Mouse (Mus musculus): Measurements from ENCODE around the gene Map4k3.

Map4k3 gene

DNA sequence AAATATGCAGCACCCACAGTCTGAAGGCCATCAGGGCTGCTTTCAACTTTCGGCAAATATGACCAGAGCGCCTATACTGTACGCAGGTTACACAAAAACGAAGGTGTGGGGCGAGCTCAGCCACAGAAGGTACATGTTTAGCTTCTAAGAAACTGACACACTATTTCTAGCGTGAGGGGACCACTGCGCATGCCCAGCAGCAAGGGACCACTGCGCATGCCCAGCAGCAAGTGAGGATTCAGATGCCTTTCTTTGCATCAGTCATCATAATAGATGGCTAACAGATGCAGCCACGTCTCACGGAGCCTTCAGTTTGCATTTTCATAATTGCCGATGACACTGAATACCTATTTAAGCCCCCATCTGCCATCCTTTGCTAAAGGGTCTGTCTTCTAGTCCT is 39.6 kb downstream of the Map4k3 start:
- no peak for DNase-seq (ENCODE audit: extremely low read depth, insufficient read length, low spot score)

DNA sequence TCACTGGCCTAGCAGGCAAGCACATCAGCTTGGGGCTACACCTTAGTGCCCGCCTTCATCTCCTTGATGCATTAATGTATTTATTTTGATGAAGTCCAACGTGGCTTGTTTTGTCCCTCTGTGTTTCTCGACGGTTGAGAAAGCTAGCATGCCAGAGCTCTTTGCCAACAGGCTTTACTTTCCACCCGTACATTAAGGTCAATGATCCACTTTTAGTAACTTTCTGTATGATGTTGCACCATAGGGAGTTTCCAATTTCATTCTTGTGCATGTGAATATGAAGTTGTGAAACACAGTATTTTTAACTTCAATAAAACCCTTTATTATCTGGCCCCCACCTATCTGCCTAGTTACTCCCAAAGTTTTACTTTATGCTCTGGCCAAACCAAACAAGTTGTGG is 42.2 kb downstream of the Map4k3 start:
- DNase-seq (ENCODE audit: extremely low read depth, insufficient read length, low spot score), result no peak

DNA sequence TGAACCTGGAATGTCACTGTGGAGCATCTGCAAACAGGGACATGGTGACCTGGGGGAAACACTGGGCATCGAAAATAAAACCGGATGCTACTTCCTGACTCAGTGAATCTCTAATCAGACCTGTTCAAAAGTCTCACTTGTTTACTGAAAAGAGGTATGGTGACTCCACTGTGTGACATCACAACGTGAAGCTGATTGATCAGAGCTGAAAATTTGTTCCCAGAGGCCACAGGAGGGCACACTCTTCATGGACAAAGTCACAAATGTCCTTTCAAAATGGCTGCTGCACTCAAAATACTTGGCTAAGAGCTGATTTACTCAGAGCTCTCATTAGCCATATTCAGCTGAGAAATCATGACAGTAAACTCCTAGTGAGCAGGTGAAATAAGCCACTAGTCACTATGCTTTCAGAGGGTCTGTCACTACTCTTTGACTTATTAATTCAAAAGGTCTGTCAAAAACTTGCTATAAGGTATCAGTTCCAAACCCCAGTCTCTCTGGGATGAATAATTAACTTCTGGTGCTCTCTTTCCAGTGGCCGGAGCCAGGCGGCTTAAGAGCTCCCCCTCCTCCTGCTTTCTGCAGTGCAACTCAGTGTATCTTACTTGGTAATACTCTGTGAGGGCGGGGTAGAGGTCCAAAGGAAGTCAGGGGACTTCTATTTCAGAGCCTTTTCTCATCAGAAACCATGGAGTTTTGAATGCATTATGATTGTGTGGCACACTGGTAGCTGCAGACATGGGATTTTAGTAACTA is 44.3 kb downstream of the Map4k3 start:
- no peak for DNase-seq (ENCODE audit: extremely low read depth, insufficient read length, low spot score)

DNA sequence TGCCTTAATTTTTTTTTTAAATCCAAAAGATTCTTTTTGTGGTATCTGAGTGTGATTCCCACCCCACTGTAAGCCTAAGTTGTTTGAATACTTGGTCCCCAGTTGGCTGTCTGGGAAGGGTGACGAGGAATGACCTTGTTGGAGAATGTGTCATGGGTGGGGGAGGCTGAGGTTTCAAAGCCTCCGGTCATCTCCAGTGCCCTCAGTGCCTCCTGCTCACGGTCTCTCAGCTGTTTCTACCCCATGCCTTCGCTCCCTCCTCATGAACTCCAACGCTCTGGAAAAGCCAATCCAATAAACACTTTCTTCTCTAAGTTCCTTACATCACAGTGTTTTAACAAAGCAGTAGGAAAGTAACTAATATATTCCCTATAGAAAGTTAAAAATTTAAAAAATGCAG is 45.2 kb downstream of the Map4k3 start:
- no peak for DNase-seq (ENCODE audit: extremely low read depth, insufficient read length, low spot score)

DNA sequence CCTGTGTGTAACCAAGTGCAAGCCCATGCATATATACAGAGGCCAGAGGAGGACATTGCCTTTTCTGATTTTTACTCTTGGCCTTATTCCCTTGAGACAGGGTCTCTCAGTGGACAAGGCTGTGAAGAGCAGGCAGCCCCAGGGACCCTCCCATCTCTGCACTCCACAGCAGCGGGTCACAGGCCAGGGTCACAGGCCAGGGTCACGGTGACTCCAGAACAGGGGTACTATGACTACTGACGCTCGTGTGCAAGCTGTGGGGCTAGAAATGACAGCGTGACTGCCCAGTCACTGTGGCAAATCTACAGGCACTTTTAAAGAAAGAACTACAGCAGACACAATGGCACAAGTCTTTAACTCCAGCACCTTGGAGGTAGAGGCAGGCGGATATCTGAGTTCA is 50.1 kb downstream of the Map4k3 start:
- no peak for DNase-seq (ENCODE audit: extremely low read depth, insufficient read length, low spot score)

DNA sequence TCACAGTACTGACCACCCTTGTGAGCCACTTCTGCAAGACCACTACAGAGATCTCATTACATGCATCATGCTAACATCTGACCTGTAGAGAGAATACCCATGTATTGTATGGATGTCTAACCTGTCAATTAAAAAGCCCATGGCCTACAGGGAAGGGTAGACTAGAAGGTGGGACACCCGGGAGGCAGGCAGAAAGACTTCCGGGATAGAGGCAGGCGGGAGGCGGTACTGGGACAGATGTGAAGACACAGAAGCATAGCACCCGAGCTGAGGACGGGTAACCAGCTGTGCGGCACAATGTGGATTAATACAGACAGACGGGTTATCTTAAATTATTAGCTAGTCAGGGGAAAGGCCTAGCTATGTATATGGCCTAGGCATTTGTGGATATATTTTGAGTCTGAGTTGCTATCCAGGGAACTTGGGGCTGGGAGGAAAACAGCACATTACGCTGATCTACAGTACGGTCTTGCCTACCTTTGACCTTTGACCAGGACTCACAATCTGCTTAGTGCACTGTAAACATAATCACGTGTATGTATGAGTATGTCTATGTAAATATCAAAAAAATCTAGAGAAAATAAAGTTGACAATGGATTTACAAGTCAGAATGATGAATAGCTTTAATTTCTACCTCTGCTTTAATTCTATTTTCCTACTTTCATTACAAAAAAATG is 51.3 kb downstream of the Map4k3 start:
- no peak for DNase-seq (ENCODE audit: extremely low read depth, insufficient read length, low spot score)

DNA sequence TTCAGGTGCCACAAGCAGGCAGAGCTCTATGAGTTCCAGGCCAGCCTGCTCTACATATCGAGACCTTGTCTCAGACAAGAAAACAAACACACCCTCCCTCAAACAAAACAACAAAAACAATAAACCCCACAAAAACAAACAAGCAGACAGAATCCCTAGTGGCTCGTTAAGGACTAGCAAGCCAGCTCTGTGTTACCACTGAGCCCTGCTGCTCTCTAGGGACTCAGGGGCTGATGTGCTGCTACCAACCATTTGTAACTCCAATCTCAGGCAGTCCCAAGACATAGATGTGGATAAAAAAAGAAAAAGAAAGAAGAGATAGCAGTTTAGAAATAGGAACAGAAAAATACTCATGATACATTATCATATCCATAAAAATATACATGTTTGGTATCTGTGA is 52.1 kb downstream of the Map4k3 start:
- no peak for DNase-seq (ENCODE audit: extremely low read depth, insufficient read length, low spot score)

DNA sequence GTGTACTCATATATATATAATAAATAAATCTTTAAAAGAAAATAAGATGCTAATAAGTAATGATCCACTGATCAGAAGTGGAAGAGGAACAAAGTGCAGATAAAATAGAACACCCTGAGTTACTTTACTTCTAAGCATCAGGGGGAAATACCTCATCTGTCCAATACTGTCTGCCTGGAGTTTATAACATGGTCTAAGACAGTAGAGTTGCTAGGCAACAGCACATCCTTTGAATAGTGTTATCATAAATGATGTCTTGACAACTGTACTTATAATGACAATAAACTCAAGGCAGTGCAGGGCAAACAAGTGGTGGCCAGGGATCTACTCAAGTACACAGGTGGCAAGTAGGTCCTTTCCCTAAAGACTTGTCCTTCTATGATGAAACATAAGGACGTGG is 57.9 kb downstream of the Map4k3 start:
- no peak for DNase-seq (ENCODE audit: extremely low read depth, insufficient read length, low spot score)

- DNase-seq (ENCODE audit: extremely low read depth, insufficient read length, low spot score), result no peak
Observed at GRCm38 (mm10) chr17:80663623-80664022, 64.7 kb downstream of the Map4k3 start.

GRCm38 (mm10) chr17:80662836-80663620 is 65.3 kb downstream of the Map4k3 start:
- no peak for DNase-seq (ENCODE audit: extremely low read depth, insufficient read length, low spot score)

GRCm38 (mm10) chr17:80661896-80662295 is 66.4 kb downstream of the Map4k3 start:
- no peak for DNase-seq (ENCODE audit: extremely low read depth, insufficient read length, low spot score)

- no peak for DNase-seq (ENCODE audit: extremely low read depth, insufficient read length, low spot score)
Observed at GRCm38 (mm10) chr17:80660707-80661380, 67.4 kb downstream of the Map4k3 start.

DNA sequence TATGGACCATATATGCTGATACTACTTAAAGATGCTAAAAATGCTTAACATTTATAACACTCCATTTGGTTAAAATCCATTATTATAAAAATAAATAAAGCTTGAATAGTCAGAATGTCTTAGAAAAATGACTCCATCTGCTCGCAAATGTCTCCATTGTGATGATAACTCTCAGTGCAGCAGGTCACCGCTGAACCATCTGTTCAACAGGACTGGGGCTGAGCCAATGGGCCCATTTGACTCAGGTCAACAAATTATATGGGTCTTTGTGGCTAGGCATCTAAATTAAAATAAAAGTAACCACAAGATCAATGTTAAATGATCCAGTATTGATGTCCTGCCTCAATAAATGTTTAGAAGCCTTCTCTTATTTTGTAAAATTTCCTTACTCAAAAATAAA is 68.1 kb downstream of the Map4k3 start:
- no peak for DNase-seq (ENCODE audit: extremely low read depth, insufficient read length, low spot score)

DNA sequence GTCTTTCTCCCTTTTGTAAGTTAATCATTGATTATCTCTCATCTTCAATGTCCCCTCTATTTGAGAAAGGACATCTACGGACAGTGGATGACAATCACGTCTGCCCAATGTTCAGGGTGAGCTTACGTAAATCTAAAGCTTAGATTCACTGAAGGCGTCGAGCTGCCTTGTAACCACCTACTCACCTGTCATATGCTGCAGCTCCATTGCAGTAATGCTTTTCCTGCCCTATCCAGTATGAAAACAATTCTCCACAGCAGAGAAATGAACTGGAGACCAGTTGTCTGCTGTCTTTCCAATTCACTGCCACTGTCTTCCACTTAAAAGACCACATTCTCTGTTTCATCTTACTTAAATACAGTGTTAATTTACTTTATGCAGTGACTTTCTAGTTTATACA is 68.5 kb downstream of the Map4k3 start:
- no peak for DNase-seq (ENCODE audit: extremely low read depth, insufficient read length, low spot score)

GRCm38 (mm10) chr17:80654323-80654722 is 74.0 kb downstream of the Map4k3 start:
- no peak for DNase-seq (ENCODE audit: extremely low read depth, insufficient read length, low spot score)

- no peak for DNase-seq (ENCODE audit: extremely low read depth, insufficient read length, low spot score)
Observed at GRCm38 (mm10) chr17:80652740-80653139, 75.5 kb downstream of the Map4k3 start.

- no peak for DNase-seq (ENCODE audit: extremely low read depth, insufficient read length, low spot score)
Observed at GRCm38 (mm10) chr17:80646843-80647242, 81.4 kb downstream of the Map4k3 start.

DNA sequence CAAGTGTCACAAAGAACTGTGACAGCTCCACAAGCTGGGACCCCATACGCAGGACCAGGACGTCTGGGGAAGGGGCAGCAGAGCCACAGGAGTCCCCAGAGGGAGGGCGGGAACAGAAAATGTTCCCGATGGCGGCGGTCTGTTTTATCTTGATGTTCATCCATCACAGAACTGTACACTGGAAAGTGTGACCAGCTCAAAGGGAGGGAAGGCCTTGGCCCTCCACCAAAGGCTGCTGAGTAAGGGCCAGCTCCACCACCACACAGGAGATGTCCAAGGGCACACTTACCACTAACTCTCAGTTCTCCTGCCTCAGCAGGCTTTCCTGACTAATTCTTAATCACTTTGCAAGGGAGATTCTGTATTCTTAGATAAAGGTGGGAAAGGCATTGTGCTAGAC is 82.2 kb downstream of the Map4k3 start:
- no peak for DNase-seq (ENCODE audit: extremely low read depth, insufficient read length, low spot score)

DNA sequence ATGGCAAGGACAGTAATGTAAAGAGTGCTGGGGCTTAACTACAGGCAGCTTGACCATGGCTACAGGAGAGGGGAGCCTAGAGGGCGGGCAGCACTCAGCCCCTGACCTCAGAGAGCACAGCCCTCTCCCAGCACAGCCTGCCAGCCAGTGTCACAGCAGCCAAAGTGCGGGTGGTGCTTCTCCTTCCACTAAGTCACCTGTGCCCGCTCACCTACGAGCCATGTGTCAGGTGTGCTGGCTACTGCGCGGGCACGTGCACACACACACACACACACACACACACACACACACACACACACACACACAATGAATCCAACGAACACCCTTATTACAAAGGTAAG is 82.6 kb downstream of the Map4k3 start:
- DNase-seq (ENCODE audit: extremely low read depth, insufficient read length, low spot score), result no peak

DNA sequence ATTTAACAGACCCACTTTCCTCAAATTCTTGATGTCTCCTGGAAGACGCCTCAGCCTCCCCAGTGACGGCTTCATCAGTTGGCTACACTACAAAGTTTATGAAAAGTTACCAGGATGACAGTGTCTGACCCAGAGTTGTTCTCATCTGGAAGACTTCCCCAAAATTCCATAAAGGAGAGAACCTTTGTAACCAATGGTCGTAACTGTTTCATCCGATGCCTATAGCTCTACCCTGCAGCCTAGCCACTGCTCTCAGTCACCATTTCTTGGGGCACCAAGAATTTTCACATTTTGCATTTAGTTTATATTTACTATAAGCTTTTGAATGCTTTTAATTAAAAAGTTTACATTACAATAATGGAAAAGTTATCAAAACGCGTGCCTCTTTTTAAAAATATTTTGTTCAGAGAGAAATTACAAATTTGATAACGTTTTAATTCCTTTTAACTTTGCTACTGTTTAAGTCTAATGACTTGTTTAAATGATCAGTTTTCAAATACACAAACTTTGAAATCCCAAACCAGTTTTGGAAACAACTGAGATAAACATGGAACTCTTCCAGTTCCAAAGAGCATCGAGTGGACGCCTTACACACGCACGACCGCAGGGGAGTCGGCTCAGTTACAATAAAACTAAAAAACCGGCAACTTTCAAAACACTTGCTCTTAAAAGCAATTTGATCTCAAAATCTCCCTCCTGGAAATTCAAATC is 83.1 kb downstream of the Map4k3 start:
- no peak for DNase-seq (ENCODE audit: extremely low read depth, insufficient read length, low spot score)

DNA sequence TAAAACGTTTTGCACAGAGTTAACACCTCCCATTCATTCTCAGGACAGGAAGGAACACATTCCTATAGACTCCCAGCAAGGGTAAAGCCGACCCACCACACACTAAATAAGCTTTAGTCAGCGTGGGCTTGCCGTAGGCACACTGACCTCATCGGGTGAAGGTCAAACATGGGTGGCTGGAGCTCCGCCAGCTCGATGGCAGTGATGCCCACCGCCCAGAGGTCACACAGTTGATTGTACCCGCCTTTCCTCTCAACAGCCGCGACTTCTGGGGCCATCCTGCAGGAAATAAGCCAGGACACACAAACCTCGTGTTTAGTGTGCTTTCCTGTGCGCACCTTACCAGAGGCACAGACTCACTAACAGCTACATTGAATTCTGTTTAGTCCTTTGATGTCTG is 83.7 kb downstream of the Map4k3 start:
- no peak for DNase-seq (ENCODE audit: extremely low read depth, insufficient read length, low spot score)
